Mouse (Mus musculus) stomach, embryonic 14.5 days (tissue): ENCODE results near the gene Armh1. TPM values are rescaled to one million over a fixed set of nuclear protein-coding genes. Genes with fewer than 3 reads are reported as not detected.

Experiments
- ATAC-seq: fragments of 200-750 bp; cut with Nextera tagmentation; 2 replicates; pipeline ENCODE4 v1.8.0; 2017; ENCODE audit warnings: low read depth, moderate TSS enrichment; ENCODE audit not compliant: insufficient number of reproducible peaks, insufficient read depth, low FRiP score
- H3K27ac ChIP-seq: fragments of 300-500 bp; sonication (generic); 2 replicates; pipeline ENCODE4 v1.5.1; 2014; ENCODE audit warnings: mild to moderate bottlenecking, low read length, moderate library complexity, mixed read lengths
- H3K27me3 ChIP-seq: fragments of 300-500 bp; sonication (generic); 2 replicates; pipeline ENCODE4 v1.6.1; 2014; ENCODE audit warnings: low read length, control low read depth, mixed read lengths; ENCODE audit not compliant: control insufficient read depth, insufficient read depth
- H3K36me3 ChIP-seq: fragments of 300-500 bp; sonication (generic); 2 replicates; pipeline ENCODE4 v1.6.1; 2014; ENCODE audit warnings: mild to moderate bottlenecking, control low read depth, low read length, moderate library complexity, mixed read lengths; ENCODE audit not compliant: control insufficient read depth, insufficient read depth
- H3K4me1 ChIP-seq: fragments of 300-500 bp; sonication (generic); 2 replicates; pipeline ENCODE4 v1.6.1; 2014; ENCODE audit warnings: low read length, control low read depth, mixed read lengths; ENCODE audit not compliant: control insufficient read depth, insufficient read depth
- H3K4me2 ChIP-seq: fragments of 300-500 bp; sonication (generic); replicated peaks from 2 replicates; pipeline ENCODE4 v1.6.1; 2014; ENCODE audit warnings: low read depth, low read length, control low read depth
- H3K4me3 ChIP-seq: fragments of 300-500 bp; sonication (generic); 2 replicates; pipeline ENCODE4 v1.5.1; 2014; ENCODE audit warnings: low read depth, low read length, control low read depth
- H3K9ac ChIP-seq: fragments of 300-500 bp; sonication (generic); replicated peaks from 2 replicates; pipeline ENCODE4 v1.6.1; 2014; ENCODE audit warnings: low read depth, mild to moderate bottlenecking, control low read depth, low read length, moderate library complexity, mixed read lengths
- H3K9me3 ChIP-seq: fragments of 300-500 bp; sonication (generic); 2 replicates; pipeline ENCODE4 v1.6.1; 2016; ENCODE audit warnings: low read depth, low read length, control low read depth; ENCODE audit not compliant: control insufficient read depth
- WGBS: fragments of 180-500 bp; shearing (Covaris S2); extraction: QIAGEN DNeasy Blood & Tissue Kit; methylation state at CpG from one replicate; pipeline ENCODE4 v1.1.7; 2014; 5-methylcytosine and 5-hydroxymethylcytosine counted together
- polyA plus RNA-seq: library from polyadenylated mRNA; unstranded; fragments of >200 nt; fragmentation: Nextera tagmentation; extraction: Ambion mirVana; gene quantifications from 2 replicates; pipeline ENCODE4 v1.2.1, GENCODE M21; 2014

The Armh1 gene
- polyA plus RNA-seq, 1 experiment from 2014 or later = 0.30 TPM

DNA sequence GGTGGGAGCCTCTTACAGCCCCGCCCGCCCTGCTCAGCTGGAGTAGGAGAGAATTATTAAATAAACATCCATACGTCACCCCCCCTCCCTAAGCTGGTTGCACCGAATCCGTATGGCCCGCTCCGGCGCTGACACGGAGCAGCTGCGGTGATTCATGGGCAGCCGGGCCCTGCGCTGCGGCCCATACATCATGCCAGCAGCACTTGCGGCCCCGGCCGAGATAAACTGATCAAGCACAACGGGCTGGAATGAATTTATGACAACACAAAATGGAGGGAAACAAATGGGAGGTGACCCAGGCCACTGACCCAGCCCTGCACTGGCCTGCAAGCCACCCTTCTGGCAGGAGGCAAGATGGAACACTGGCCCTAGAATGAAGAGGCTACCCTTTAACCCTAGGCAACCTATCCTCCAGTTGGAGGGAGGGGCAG is 24.4 kb upstream of the Armh1 start:
- Histone ChIP-seq H3K27ac (no peak overlapping the region), H3K4me2 (0 out of 2 replicates have a peak overlapping the region, but pooled peaks have one; percentile 5), H3K4me1 (peaks cover 22% of the 10 kb centered on the region), H3K4me3 (no peak overlapping the region), H3K9ac (no peak overlapping the region), H3K36me3 (peaks cover 50% of the 10 kb centered on the region), H3K27me3 (no peaks in the 10 kb centered on the region), H3K9me3 (peaks cover 7% of the 10 kb centered on the region)
- WGBS = 22% methylated on average over 17 of the region's 17 CpGs
- no peak for ATAC-seq

DNA sequence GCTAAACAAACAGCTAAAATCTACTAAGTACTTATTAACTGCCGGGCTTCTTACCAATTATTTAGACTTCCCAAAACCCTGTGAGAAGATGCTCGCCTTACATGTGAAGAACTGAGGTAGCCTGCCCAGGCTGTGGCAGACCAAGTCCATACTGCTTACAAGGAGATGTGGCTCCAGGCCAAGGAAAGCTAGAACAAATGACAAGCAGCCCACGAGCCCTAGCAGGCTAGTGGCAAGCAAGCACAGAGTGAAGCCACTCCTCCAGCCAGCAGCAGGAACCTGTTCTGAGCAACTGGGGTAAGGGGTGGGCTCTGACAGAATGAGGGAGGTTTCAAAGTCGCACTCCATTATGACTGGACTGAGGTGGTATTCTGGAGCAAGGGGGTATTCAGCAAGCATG is 22.8 kb upstream of the Armh1 start:
- H3K27me3 ChIP-seq = no peaks in the 10 kb centered on the region
- H3K4me2 ChIP-seq = no peak overlapping the region
- peaks cover 41% of the 10 kb centered on the region for H3K36me3 ChIP-seq
- H3K9me3 ChIP-seq = peaks cover 7% of the 10 kb centered on the region
- H3K9ac ChIP-seq = no peak overlapping the region
- peaks cover 22% of the 10 kb centered on the region for H3K4me1 ChIP-seq
- no peak overlapping the region for H3K4me3 ChIP-seq
- WGBS = 90% methylated on average over 4 of the region's 4 CpGs
- no peak for ATAC-seq
- H3K27ac ChIP-seq = no peak overlapping the region

DNA sequence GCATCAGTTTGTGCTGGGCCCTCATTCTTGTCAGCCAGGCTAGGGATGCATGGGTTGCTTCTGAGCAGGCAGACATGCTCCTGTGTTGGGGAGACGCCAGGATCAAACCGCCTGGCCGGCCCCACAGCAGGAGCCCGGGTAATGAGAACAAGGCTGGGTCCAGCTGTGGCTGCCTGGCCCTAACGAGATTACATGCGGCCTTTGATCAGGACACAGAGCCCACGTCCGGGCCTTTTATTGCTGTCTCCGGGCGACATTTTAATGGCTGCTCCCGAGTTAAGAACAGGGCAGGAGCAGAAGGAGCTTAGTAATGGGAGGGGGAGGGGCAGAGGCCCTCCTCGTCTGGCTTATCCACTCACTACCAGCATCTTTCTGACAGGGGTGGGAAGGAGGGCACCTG is 20.5 kb upstream of the Armh1 start:
- Histone ChIP-seq H3K4me2 (no peak overlapping the region), H3K4me1 (peaks cover 15% of the 10 kb centered on the region), H3K27me3 (no peaks in the 10 kb centered on the region), H3K9ac (no peak overlapping the region), H3K4me3 (no peak overlapping the region), H3K9me3 (peaks cover 7% of the 10 kb centered on the region), H3K36me3 (peaks cover 36% of the 10 kb centered on the region), H3K27ac (no peak overlapping the region)
- ATAC-seq = no peak
- WGBS = 36% methylated on average over 12 of the region's 12 CpGs

DNA sequence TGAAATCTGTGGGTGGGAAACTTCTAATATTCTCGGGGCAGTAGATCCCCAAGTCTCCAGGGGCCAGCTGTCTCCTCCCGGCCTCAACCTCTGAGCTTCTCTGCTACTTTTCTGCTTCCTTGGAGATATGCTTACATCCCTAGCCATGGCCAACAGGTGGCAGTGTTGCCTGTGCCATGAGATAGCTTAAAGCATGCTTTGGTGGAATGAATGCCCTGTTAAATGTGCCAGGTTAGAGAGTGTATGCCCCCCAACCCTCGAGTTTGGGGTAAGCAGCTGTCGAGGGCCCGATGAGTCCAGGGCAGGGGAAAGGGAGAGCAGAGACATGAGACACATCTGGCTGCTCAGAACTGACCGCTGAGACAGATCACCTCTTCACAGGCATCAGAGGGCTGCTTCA is 18.4 kb upstream of the Armh1 start:
- Histone ChIP-seq H3K27me3 (no peaks in the 10 kb centered on the region), H3K4me1 (no peaks in the 10 kb centered on the region), H3K9ac (no peak overlapping the region), H3K4me2 (no peak overlapping the region), H3K36me3 (peaks cover 25% of the 10 kb centered on the region), H3K27ac (no peak overlapping the region), H3K4me3 (no peak overlapping the region), H3K9me3 (peaks cover 7% of the 10 kb centered on the region)
- 9% methylated on average over 6 of the region's 6 CpGs for WGBS
- ATAC-seq = 0 out of 2 replicates have a peak, but pooled peaks have one; percentile 35

DNA sequence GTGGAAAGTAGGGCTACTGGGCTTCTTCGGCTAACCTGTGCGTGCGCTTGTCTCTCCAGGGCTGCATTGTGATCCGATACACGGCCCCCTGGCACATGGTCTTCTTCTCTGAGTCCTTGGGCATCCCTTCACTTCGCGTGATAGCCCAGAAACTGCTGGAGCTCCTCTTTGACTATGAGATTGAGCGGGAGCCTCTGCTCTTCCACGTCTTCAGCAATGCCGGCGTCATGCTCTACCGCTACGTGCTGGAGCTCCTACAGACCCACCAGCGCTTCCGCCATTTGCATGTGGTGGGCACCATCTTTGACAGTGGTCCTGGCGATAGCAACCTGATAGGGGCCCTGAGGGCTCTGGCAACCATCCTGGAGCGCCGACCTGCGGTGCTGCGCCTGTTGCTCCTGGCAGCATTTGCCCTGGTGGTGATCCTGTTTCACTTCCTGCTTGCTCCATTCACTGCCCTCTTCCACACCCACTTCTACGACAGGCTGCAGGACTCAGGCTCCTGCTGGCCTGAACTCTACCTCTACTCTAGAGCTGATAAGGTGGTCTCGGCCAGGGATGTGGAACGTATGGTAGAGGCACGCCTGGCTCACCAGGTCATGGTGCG is 16.0 kb upstream of the Armh1 start:
- Histone ChIP-seq H3K4me2 (no peak overlapping the region), H3K9ac (no peak overlapping the region), H3K27me3 (no peaks in the 10 kb centered on the region), H3K4me3 (no peak overlapping the region), H3K9me3 (no peaks in the 10 kb centered on the region), H3K36me3 (peaks cover 16% of the 10 kb centered on the region), H3K4me1 (no peaks in the 10 kb centered on the region), H3K27ac (no peak overlapping the region)
- WGBS = 91% methylated on average over 25 of the region's 25 CpGs
- no peak for ATAC-seq

DNA sequence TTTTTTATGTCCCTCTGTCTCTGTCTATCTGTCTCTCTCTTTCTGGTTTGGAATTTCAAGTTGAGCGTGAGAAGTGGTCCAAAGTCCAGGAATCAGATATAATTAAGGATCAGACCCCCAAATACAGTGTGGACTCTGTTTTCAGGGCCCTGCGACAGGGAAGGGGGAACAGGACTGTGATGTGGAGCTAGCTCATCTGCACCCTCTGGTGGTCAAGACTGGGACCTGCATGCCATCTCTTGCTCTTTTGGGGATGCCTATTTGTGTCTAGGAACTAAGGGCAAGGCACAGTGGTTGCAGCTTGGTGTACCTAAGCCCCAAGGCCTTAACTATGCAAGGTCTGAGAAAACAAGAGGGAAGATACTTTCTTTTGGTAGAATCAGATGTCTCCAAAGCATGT is 15.4 kb upstream of the Armh1 start:
- no peaks in the 10 kb centered on the region for H3K27me3 ChIP-seq
- peaks cover 9% of the 10 kb centered on the region; the same call in 1 of the 2 replicates for H3K36me3 ChIP-seq
- no peak overlapping the region for H3K27ac ChIP-seq
- no peak overlapping the region for H3K4me3 ChIP-seq
- 7% methylated on average over 2 of the region's 2 CpGs for WGBS
- H3K4me2 ChIP-seq = no peak overlapping the region
- H3K9ac ChIP-seq = no peak overlapping the region
- ATAC-seq = no peak
- no peaks in the 10 kb centered on the region for H3K4me1 ChIP-seq
- H3K9me3 ChIP-seq = no peaks in the 10 kb centered on the region

DNA sequence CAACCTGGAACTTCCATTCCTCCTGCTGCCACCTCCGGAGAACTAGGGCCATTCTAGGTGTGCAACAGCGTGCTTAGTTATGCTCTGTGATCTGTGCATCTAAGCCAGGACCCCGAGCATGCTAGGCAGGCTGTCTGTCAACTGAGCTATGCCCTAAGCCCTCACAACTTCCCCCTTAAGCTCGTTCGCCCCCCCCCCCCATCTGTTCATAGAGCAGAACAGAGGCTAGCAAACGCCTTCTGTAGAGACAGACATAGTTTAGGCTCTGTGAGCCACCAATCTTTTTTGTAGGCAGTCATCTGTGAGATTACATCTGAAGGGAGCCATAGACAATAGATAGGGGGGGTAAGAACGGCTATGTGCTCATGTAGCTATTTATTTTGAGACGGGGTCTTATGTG is 11.1 kb upstream of the Armh1 start:
- no peak for ATAC-seq
- no peak overlapping the region for H3K4me2 ChIP-seq
- H3K4me3 ChIP-seq = no peak overlapping the region
- no peaks in the 10 kb centered on the region for H3K9me3 ChIP-seq
- no peak overlapping the region for H3K9ac ChIP-seq
- no peak overlapping the region for H3K27ac ChIP-seq
- no peaks in the 10 kb centered on the region for H3K27me3 ChIP-seq
- H3K4me1 ChIP-seq = no peaks in the 10 kb centered on the region
- H3K36me3 ChIP-seq = peaks cover under 1% of the 10 kb centered on the region; the same call in 1 of the 2 replicates
- 69% methylated on average over 8 of the region's 8 CpGs for WGBS

DNA sequence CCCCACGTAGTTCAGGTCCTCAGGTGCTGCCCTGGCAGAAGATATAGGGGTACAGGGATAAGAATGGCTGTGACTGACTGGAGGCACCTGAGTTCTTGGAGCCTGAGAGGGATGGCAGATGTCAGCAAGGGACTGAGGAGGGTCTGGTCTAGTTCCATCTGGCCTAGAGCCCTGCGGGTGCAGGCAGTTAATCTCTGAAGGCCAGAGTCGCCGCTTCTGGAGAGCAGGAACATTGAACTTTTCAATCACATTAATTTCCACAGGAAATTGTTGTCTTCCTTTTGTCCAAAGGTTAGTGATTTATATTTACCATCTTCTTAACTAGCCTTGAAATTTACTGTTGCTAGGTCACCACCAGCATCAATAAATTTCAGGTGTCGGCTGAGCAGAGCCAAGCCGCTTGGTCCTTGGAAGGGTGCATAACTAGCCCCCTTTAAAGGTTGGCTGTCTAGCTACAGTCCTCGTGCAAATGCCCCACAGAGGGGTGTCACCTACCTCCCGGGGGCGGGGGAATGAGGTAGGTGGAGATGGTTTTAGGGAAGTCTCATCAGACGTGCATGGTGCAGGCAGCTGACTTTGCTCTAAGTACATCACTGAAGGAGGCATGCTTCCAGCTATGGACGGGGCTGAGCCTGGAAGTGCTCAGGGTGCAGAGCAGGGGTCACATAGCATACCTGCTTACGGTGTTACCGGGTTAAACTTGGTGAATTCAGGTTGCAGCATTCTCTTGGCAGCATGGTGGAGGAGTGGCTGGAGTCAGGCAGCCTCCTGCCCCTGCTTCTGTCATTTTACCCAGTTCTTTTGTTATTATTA is 10.4 kb upstream of the Armh1 start:
- WGBS = 50% methylated on average over 13 of the region's 13 CpGs
- no peaks in the 10 kb centered on the region for H3K36me3 ChIP-seq
- H3K9me3 ChIP-seq = no peaks in the 10 kb centered on the region
- no peak overlapping the region for H3K27ac ChIP-seq
- H3K27me3 ChIP-seq = no peaks in the 10 kb centered on the region
- no peak overlapping the region for H3K9ac ChIP-seq
- H3K4me3 ChIP-seq = no peak overlapping the region
- ATAC-seq = no peak
- no peaks in the 10 kb centered on the region for H3K4me1 ChIP-seq
- H3K4me2 ChIP-seq = no peak overlapping the region
